Comparison of ENCODE assay signal across 16 mouse cellular contexts in genomic region chr5:93167919-93168516, GRCm38 (mm10). TPM values are rescaled to one million over a fixed set of nuclear protein-coding genes. Genes with fewer than 3 reads are reported as not detected.
DNase-seq lines count a peak whose midpoint lies in the region; TF ChIP-seq lines count a peak whose summit lies in the region.
"Had no signal": no experiment of that assay in that cellular context is flagged by ENCODE, and none has a peak within 500 bp of the region (broad histone marks: within the 10 kb centered on the region; RNA-seq: fewer than 3 reads in every experiment).

No protein-coding gene starts in this region.

- H3K4me1 ChIP-seq in lung, adult 2 months (ENCODE audit: control insufficient read depth, insufficient read depth, low read length), result no peaks in the 10 kb centered on the region
- H3K4me1 ChIP-seq: liver, embryonic 13.5 days; midbrain, embryonic 12.5 days had no signal

- DNase-seq in gastrocnemius, postnatal 10 days, result peak; percentile 2
- no peak for DNase-seq in gastrocnemius, postnatal 25 days
- DNase-seq in 3T3-L1 (ENCODE audit: low read depth, low spot score) (peak; percentile 45), NIH3T3 (ENCODE audit: low read depth) (peak; percentile 36), liver (no peak)
- peak; percentile 14 for DNase-seq in fat pad, adult 2 months (ENCODE audit: extremely low read depth, low read depth, low spot score)
- DNase-seq in embryo, embryonic 10.5 days (ENCODE audit: low spot score), result no peak
- no peak for DNase-seq in lung, adult 2 months
- DNase-seq: adrenal gland, adult 8-10 months; cerebellum, adult 9-11 months; heart, postnatal 36 days; liver, embryonic 13.5 days; lung, postnatal 10 days; thymus, postnatal 14 days had no signal

- TF ChIP-seq CTCF in lung, adult 2 months (IDR thresholded peaks at IDR 0.05; ENCODE audit: insufficient read depth, low read length), result no peak

- no peak overlapping the region for H3K4me3 ChIP-seq in lung, adult 2 months (replicated peaks; ENCODE audit: extremely low read depth, low read depth, low read length)
- H3K4me3 ChIP-seq: embryonic facial prominence, embryonic 15.5 days; liver, embryonic 13.5 days; midbrain, embryonic 12.5 days had no signal

- no peak for TF ChIP-seq POLR2A in lung, adult 2 months (IDR thresholded peaks at IDR 0.05; ENCODE audit: borderline replicate concordance, extremely low read depth, low read depth, low read length)

- WGBS in lung, adult 2 months, result 88% methylated on average over 11 of the region's 11 CpGs

RNA-seq across cellular contexts. Expression of gene Ccni, which starts 38.3 kb away (rescaled TPM):
- total RNA-seq in gastrocnemius, postnatal 10 days (2021), result 100 to 1,000 TPM; 117 to 125 TPM
- total RNA-seq in gastrocnemius, postnatal 25 days (2021), result 10 to 100 TPM; 63.6 to 64.1 TPM
- 82.0 and 97.1 TPM in 2 replicates for polyA plus RNA-seq in lung, adult 2 months (2012; rRNA removed)

RNA-seq across cellular contexts. Expression of gene 2010109A12Rik, which starts 38.3 kb away (rescaled TPM):
- total RNA-seq in gastrocnemius, postnatal 10 days (2021), result under 1 TPM in 1 of 2 experiments, not detected in 1; 0.50 TPM
- total RNA-seq in gastrocnemius, postnatal 25 days (2021), result under 1 TPM; 0.31 to 0.64 TPM
- polyA plus RNA-seq in lung, adult 2 months (2012; rRNA removed), result not detected in 2 replicates

Comparison
In these comparisons a context has a peak if more than half of its experiments do, and no peak if none do; other contexts are left out.
1. DNase-seq: peak in gastrocnemius, postnatal 10 days (single experiment), 3T3-L1 (single experiment), NIH3T3 (single experiment) and fat pad, adult 2 months (single experiment); none in gastrocnemius, postnatal 25 days (single experiment), embryo, embryonic 10.5 days (single experiment), lung, adult 2 months (single experiment) and liver (single experiment).